Mouse (Mus musculus) myocyte (in vitro differentiated cells): ENCODE measurements around the gene Apom. TPM values are rescaled to one million over a fixed set of nuclear protein-coding genes. Genes with fewer than 3 reads are reported as not detected.

Experiments
- H3K27me3 ChIP-seq: one replicate; pipeline ENCODE4 v1.6.1; 2011; ENCODE audit not compliant: control insufficient read depth, insufficient read depth, insufficient read length
- H3K36me3 ChIP-seq: one replicate; pipeline ENCODE4 v1.6.1; 2011; ENCODE audit not compliant: control insufficient read depth, insufficient read depth
- H3K4me2 ChIP-seq: one replicate; pipeline ENCODE4 v1.6.1; 2011; ENCODE audit warnings: low read depth, control low read depth
- H3K4me3 ChIP-seq: one replicate; pipeline ENCODE4 v1.5.1; 2011; ENCODE audit warnings: mild to moderate bottlenecking, control low read depth, moderate library complexity
- H3K79me2 ChIP-seq: one replicate; pipeline ENCODE4 v1.6.1; 2011; ENCODE audit not compliant: control insufficient read depth, insufficient read depth
- H3ac ChIP-seq: one replicate; pipeline ENCODE4 v1.6.1; 2011; ENCODE audit not compliant: control insufficient read depth, insufficient read length
- CEBPB ChIP-seq: IDR thresholded peaks from 2 replicates; pipeline ENCODE4 v1.6.1; 2011; ENCODE audit warnings: mild to moderate bottlenecking, moderate library complexity; ENCODE audit not compliant: poor library complexity, insufficient read depth, severe bottlenecking
- E2F4 ChIP-seq: IDR thresholded peaks from one replicate; pipeline ENCODE4 v1.6.1; 2011; ENCODE audit warnings: mild to moderate bottlenecking, control low read depth, moderate library complexity; ENCODE audit not compliant: insufficient read depth
- MAX ChIP-seq: IDR thresholded peaks from one replicate; pipeline ENCODE4 v1.6.1; 2011; ENCODE audit warnings: low read depth, mild to moderate bottlenecking, control low read depth
- MYOD1 ChIP-seq, 3 experiments: IDR thresholded peaks; one replicate each; pipeline ENCODE4 v1.6.1; 2011; ENCODE audit warnings: control low read depth in 2 of 3, low read depth in 2 of 3, mild to moderate bottlenecking in 2 of 3, moderate library complexity in 1 of 3; ENCODE audit not compliant: insufficient read length in 2 of 3, control insufficient read depth in 1 of 3
- MYOG ChIP-seq, 3 experiments: IDR thresholded peaks; one replicate each; pipeline ENCODE4 v1.6.1; 2011; ENCODE audit warnings: control low read depth in 2 of 3, low read depth in 2 of 3, mild to moderate bottlenecking in 2 of 3; ENCODE audit not compliant: insufficient read length in 2 of 3, control insufficient read depth in 1 of 3, insufficient read depth in 1 of 3
- POLR2A ChIP-seq: IDR thresholded peaks from one replicate; pipeline ENCODE4 v1.6.1; 2011; ENCODE audit warnings: low read depth, mild to moderate bottlenecking, control low read depth, moderate library complexity; ENCODE audit not compliant: insufficient read length
- POLR2AphosphoS2 ChIP-seq: IDR thresholded peaks from one replicate; pipeline ENCODE4 v1.6.1; 2011; ENCODE audit warnings: low read depth, control low read depth; ENCODE audit not compliant: insufficient read length
- REST ChIP-seq: IDR thresholded peaks from one replicate; pipeline ENCODE4 v1.6.1; 2011; ENCODE audit warnings: mild to moderate bottlenecking, control low read depth, moderate library complexity; ENCODE audit not compliant: insufficient read depth, insufficient read length
- SRF ChIP-seq: IDR thresholded peaks from one replicate; pipeline ENCODE4 v1.6.1; 2011; ENCODE audit warnings: low read depth; ENCODE audit not compliant: control insufficient read depth, insufficient read length
- TCF12 ChIP-seq: IDR thresholded peaks from one replicate; pipeline ENCODE4 v1.6.1; 2011; ENCODE audit warnings: mild to moderate bottlenecking, control low read depth; ENCODE audit not compliant: poor library complexity, insufficient read depth, severe bottlenecking
- TCF3 ChIP-seq: IDR thresholded peaks from one replicate; pipeline ENCODE4 v1.6.1; 2011; ENCODE audit warnings: low read depth, control low read depth; ENCODE audit not compliant: insufficient read length
- USF1 ChIP-seq: IDR thresholded peaks from one replicate; pipeline ENCODE4 v1.6.1; 2011; ENCODE audit warnings: low read depth, mild to moderate bottlenecking, control low read depth, moderate library complexity
- polyA plus RNA-seq: library from polyadenylated mRNA; unstranded; fragments of >200 nt; fragmentation: generic; extraction: Trizol; gene quantifications from one replicate; pipeline ENCODE4 v1.2.1, GENCODE M21; 2012; ENCODE audit warnings: missing spikeins

Gene Apom
- polyA plus RNA-seq, 1 experiment, result 0.18 TPM

DNA sequence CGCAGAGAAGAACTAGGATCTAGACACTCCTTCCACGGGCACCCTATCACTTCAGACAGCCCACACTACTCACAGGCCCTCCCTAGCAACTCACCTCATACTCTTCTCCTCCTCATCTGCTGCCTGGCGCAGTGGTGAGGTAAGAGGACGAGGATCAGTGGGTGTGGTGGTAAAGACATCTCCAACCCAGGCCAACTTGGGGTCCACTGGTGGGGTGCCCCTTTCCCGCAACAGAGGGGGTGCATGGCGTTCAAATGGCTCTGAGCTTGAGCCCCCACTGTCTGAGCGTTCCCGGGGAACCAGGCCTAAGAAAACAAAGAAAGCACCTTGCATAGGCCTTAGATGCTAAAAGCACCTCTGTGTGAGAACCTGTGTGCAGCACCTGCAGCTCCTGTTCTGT lies 25.4 kb upstream of the Apom start:
- no peak overlapping the region for H3ac ChIP-seq
- no peak overlapping the region for H3K4me3 ChIP-seq
- H3K4me2 ChIP-seq, result no peak overlapping the region
- H3K36me3 ChIP-seq, result peaks cover 53% of the 10 kb centered on the region
- TF ChIP-seq REST (no peak), POLR2AphosphoS2 (peak; percentile 24)
- no peaks in the 10 kb centered on the region for H3K27me3 ChIP-seq
- peaks cover 41% of the 10 kb centered on the region for H3K79me2 ChIP-seq

DNA sequence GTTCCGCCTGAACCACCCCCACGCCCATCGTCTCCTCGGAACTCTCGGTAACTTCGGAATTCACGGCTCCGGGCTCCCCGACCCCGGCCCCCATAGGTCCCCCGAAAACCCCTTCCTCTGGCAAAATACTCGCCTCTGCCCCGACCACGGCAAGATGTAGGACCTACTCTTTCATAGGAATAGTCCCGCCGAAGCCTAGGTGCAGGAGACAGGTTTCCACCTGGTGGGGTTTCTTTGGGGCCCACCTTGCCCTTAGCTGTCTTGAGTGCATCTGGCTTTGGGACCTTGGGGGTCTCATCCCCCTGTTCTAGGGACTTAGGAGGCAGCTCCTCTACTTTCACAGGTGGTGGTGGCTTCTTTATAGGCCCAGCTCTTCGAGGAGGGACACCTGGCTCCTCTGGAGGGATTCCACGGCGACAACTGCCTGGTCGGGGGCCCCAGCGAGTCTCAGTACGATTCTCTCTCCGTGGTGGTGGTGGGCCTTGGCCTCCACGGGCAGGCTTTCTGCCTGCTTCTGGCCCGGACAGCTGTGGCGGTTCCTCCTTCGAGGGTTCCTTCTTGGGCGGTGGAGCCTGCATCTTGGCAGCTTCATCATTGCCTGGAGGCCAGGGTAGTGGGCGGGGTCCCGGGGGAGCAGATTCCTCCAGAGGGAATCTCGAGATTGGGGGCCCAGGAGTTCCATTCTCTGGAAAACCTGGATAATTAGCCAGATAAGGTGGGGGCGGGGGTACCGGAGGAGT lies 24.8 kb upstream of the Apom start:
- Histone ChIP-seq H3K36me3 (peaks cover 48% of the 10 kb centered on the region), H3K4me2 (no peak overlapping the region), H3K27me3 (no peaks in the 10 kb centered on the region), H3K79me2 (peaks cover 35% of the 10 kb centered on the region), H3K4me3 (no peak overlapping the region), H3ac (no peak overlapping the region)
- TF ChIP-seq CEBPB, result no peak
- TF ChIP-seq MYOG (IDR thresholded peaks at IDR 0.05; ENCODE audit: control insufficient read depth in 1 of 3, insufficient read depth in 1 of 3, insufficient read length in 2 of 3, low read depth in 2 of 3), result no peak

GRCm38 (mm10) chr17:35155451-35155850 lies 23.6 kb upstream of the Apom start:
- TF ChIP-seq E2F4, result no peak
- no peak for TF ChIP-seq MYOG (IDR thresholded peaks at IDR 0.05; ENCODE audit: control insufficient read depth in 1 of 3, insufficient read depth in 1 of 3, insufficient read length in 2 of 3, low read depth in 2 of 3)
- no peak for TF ChIP-seq CEBPB
- TF ChIP-seq POLR2A, result no peak
- no peak overlapping the region for H3K4me3 ChIP-seq

GRCm38 (mm10) chr17:35154616-35155015 lies 22.8 kb upstream of the Apom start:
- H3K36me3 ChIP-seq, result peaks cover 39% of the 10 kb centered on the region
- H3K27me3 ChIP-seq, result no peaks in the 10 kb centered on the region
- no peak overlapping the region for H3ac ChIP-seq
- TF ChIP-seq USF1, result no peak
- no peak for TF ChIP-seq MAX
- no peak for TF ChIP-seq POLR2A
- no peak for TF ChIP-seq TCF3
- TF ChIP-seq REST, result no peak
- no peak for TF ChIP-seq MYOD1 (IDR thresholded peaks at IDR 0.05; ENCODE audit: control insufficient read depth in 1 of 3, insufficient read length in 2 of 3, low read depth in 2 of 3)
- no peak for TF ChIP-seq E2F4
- H3K79me2 ChIP-seq, result peaks cover 15% of the 10 kb centered on the region
- no peak overlapping the region for H3K4me3 ChIP-seq
- H3K4me2 ChIP-seq, result no peak overlapping the region

More at GRCm38 (mm10) chr17:35155451-35155850, 23.6 kb upstream of the Apom start:
- Histone ChIP-seq H3K4me2 (no peak overlapping the region), H3K79me2 (peaks cover 23% of the 10 kb centered on the region), H3K36me3 (peaks cover 38% of the 10 kb centered on the region), H3K27me3 (no peaks in the 10 kb centered on the region), H3ac (no peak overlapping the region)

- H3K79me2 ChIP-seq, result peaks cover 12% of the 10 kb centered on the region
- H3K36me3 ChIP-seq, result peaks cover 41% of the 10 kb centered on the region
- no peak overlapping the region for H3K4me3 ChIP-seq
- H3ac ChIP-seq, result no peak overlapping the region
- TF ChIP-seq TCF3, result no peak
- no peak for TF ChIP-seq MYOD1 (IDR thresholded peaks at IDR 0.05; ENCODE audit: control insufficient read depth in 1 of 3, insufficient read length in 2 of 3, low read depth in 2 of 3)
- no peak for TF ChIP-seq POLR2AphosphoS2
- TF ChIP-seq REST, result no peak
- TF ChIP-seq USF1, result no peak
- no peak for TF ChIP-seq SRF
- TF ChIP-seq POLR2A, result no peak
- no peak overlapping the region for H3K4me2 ChIP-seq
- H3K27me3 ChIP-seq, result no peaks in the 10 kb centered on the region
These were observed 22.1 kb upstream of the Apom start for GRCm38 (mm10) chr17:35153931-35154330.

DNA sequence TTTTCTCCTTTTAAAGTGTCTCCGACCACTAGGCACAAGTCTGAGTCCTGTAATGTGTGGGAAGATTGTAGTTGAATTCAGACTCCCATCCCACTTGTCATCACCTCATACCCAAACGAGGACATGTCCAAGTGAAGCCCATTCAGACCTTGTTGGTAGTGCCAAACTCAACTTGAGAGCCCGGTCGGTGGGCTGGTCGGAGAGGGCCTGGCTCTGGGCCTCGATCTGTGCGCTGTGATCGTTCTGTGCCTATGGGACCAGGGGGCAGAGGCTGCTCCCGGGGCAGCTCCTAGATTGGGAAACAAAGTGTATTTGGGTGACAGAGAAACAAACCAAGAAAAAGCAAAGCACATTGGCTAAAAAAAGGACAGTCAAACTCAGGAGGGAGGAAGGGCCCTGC lies 21.2 kb upstream of the Apom start:
- H3K79me2 ChIP-seq, result peaks cover 8% of the 10 kb centered on the region
- TF ChIP-seq TCF12 (no peak), POLR2A (no peak), POLR2AphosphoS2 (no peak), SRF (no peak), CEBPB (no peak), MAX (no peak), MYOD1 (IDR thresholded peaks at IDR 0.05; ENCODE audit: control insufficient read depth in 1 of 3, insufficient read length in 2 of 3, low read depth in 2 of 3) (no peak), E2F4 (no peak), USF1 (no peak)
- no peaks in the 10 kb centered on the region for H3K27me3 ChIP-seq
- peaks cover 45% of the 10 kb centered on the region for H3K36me3 ChIP-seq
- H3K4me3 ChIP-seq, result no peak overlapping the region
- H3K4me2 ChIP-seq, result no peak overlapping the region
- no peak overlapping the region for H3ac ChIP-seq
